Mouse (Mus musculus) lung, embryonic 14.5 days (tissue): ENCODE data around the gene Mgat3. TPM values are rescaled to one million over a fixed set of nuclear protein-coding genes. Genes with fewer than 3 reads are reported as not detected.
A peak's percentile ranks its signal among the peaks of the same experiment; 100 is the strongest.

Experiments
- ATAC-seq: fragments of 200-750 bp; cut with Nextera tagmentation; 2 replicates; pipeline ENCODE4 v1.8.0; 2017; ENCODE audit warnings: mild to moderate bottlenecking, moderate TSS enrichment, moderate library complexity; ENCODE audit not compliant: insufficient read depth
- DNase-seq: peaks from one replicate; pipeline ENCODE4 v3.0.0-alpha.2; 2015
- H3K27ac ChIP-seq: fragments of 300-500 bp; sonication (generic); 2 replicates; pipeline ENCODE4 v1.5.1; 2014; ENCODE audit warnings: low read depth, mild to moderate bottlenecking, moderate library complexity
- H3K27me3 ChIP-seq: fragments of 300-500 bp; sonication (generic); 2 replicates; pipeline ENCODE4 v1.6.1; 2014; ENCODE audit warnings: low read length, control low read depth; ENCODE audit not compliant: insufficient read depth
- H3K36me3 ChIP-seq: fragments of 300-500 bp; sonication (generic); 2 replicates; pipeline ENCODE4 v1.6.1; 2014; ENCODE audit warnings: control low read depth; ENCODE audit not compliant: insufficient read depth
- H3K4me1 ChIP-seq: fragments of 300-500 bp; sonication (generic); 2 replicates; pipeline ENCODE4 v1.6.1; 2014; ENCODE audit warnings: antibody characterized with exemption, control low read depth; ENCODE audit not compliant: insufficient read depth
- H3K4me2 ChIP-seq: fragments of 300-500 bp; sonication (generic); 2 replicates; pipeline ENCODE4 v1.6.1; 2014; ENCODE audit warnings: mild to moderate bottlenecking
- H3K4me3 ChIP-seq: fragments of 300-500 bp; sonication (generic); 2 replicates; pipeline ENCODE4 v1.5.1; 2014; ENCODE audit warnings: low read depth, low read length
- H3K9ac ChIP-seq: fragments of 300-500 bp; sonication (generic); 2 replicates; pipeline ENCODE4 v1.6.1; 2014
- H3K9me3 ChIP-seq: fragments of 300-500 bp; sonication (generic); 2 replicates; pipeline ENCODE4 v1.6.1; 2016; ENCODE audit warnings: low read depth, low read length, control low read depth
- CTCF ChIP-seq: IDR thresholded peaks from 2 replicates; pipeline ENCODE4 v1.5.1; 2016; ENCODE audit warnings: antibody characterized with exemption, low read depth
- WGBS: fragments of 180-500 bp; shearing (Covaris S2); extraction: QIAGEN DNeasy Blood & Tissue Kit; methylation state at CpG from one replicate; pipeline ENCODE4 v1.1.7; 2014; 5-methylcytosine and 5-hydroxymethylcytosine counted together
- polyA plus RNA-seq: library from polyadenylated mRNA; unstranded; fragments of >200 nt; fragmentation: Nextera tagmentation; extraction: Ambion mirVana; gene quantifications from 2 replicates; pipeline ENCODE4 v1.2.1, GENCODE M21; 2014

The Mgat3 gene
- polyA plus RNA-seq, 1 experiment from 2014 or later, result 7.7 TPM

- H3K9ac ChIP-seq, result no peak overlapping the region
- H3K36me3 ChIP-seq, result peaks cover 93% of the 10 kb centered on the region
- H3K4me3 ChIP-seq, result no peak overlapping the region
- H3K27me3 ChIP-seq, result no peaks in the 10 kb centered on the region
- DNase-seq (no peak), ATAC-seq (no peak)
- no peaks in the 10 kb centered on the region for H3K4me1 ChIP-seq
- no peak overlapping the region for H3K4me2 ChIP-seq
- no peak for TF ChIP-seq CTCF
- no peaks in the 10 kb centered on the region for H3K9me3 ChIP-seq
- WGBS, result 51% methylated on average over 4 of the region's 4 CpGs
- H3K27ac ChIP-seq, result peak overlapping the region; percentile 90
Measured at GRCm38 (mm10) chr15:80158707-80159090, 14.8 kb upstream of the Mgat3 start.

GRCm38 (mm10) chr15:80159286-80159901, 14.1 kb upstream of the Mgat3 start:
- H3K4me2 ChIP-seq, result no peak overlapping the region
- H3K27me3 ChIP-seq, result no peaks in the 10 kb centered on the region
- DNase-seq, result peak; percentile 69
- H3K9ac ChIP-seq, result no peak overlapping the region
- peak overlapping the region; percentile 90 for H3K27ac ChIP-seq
- no peaks in the 10 kb centered on the region for H3K4me1 ChIP-seq
- no peaks in the 10 kb centered on the region for H3K9me3 ChIP-seq
- ATAC-seq, result peak; percentile 80
- H3K36me3 ChIP-seq, result peaks cover 86% of the 10 kb centered on the region
- no peak for TF ChIP-seq CTCF
- no peak overlapping the region for H3K4me3 ChIP-seq
- WGBS, result 28% methylated on average over 8 of the region's 8 CpGs

- no peak for DNase-seq
- H3K4me2 ChIP-seq, result no peak overlapping the region
- no peak for ATAC-seq
- peaks cover 78% of the 10 kb centered on the region for H3K36me3 ChIP-seq
- peak overlapping the region; percentile 90 for H3K27ac ChIP-seq
- no peaks in the 10 kb centered on the region for H3K27me3 ChIP-seq
- H3K9ac ChIP-seq, result no peak overlapping the region
- no peaks in the 10 kb centered on the region for H3K9me3 ChIP-seq
- H3K4me1 ChIP-seq, result no peaks in the 10 kb centered on the region
- 86% methylated on average over 13 of the region's 13 CpGs for WGBS
- no peak for TF ChIP-seq CTCF
- no peak overlapping the region for H3K4me3 ChIP-seq
Measured at GRCm38 (mm10) chr15:80160223-80160622, 13.3 kb upstream of the Mgat3 start.

GRCm38 (mm10) chr15:80160726-80161125, 12.8 kb upstream of the Mgat3 start:
- peak overlapping the region; percentile 90 for H3K27ac ChIP-seq
- DNase-seq (no peak), ATAC-seq (no peak)
- H3K4me1 ChIP-seq, result no peaks in the 10 kb centered on the region
- TF ChIP-seq CTCF, result no peak
- H3K36me3 ChIP-seq, result peaks cover 73% of the 10 kb centered on the region
- H3K4me3 ChIP-seq, result no peak overlapping the region
- H3K9ac ChIP-seq, result no peak overlapping the region
- H3K9me3 ChIP-seq, result no peaks in the 10 kb centered on the region
- H3K27me3 ChIP-seq, result no peaks in the 10 kb centered on the region
- 91% methylated on average over 4 of the region's 4 CpGs for WGBS
- no peak overlapping the region for H3K4me2 ChIP-seq

- no peak overlapping the region for H3K27ac ChIP-seq
- H3K4me1 ChIP-seq, result no peaks in the 10 kb centered on the region
- H3K4me2 ChIP-seq, result no peak overlapping the region
- H3K9me3 ChIP-seq, result no peaks in the 10 kb centered on the region
- WGBS, result 95% methylated on average over 3 of the region's 3 CpGs
- TF ChIP-seq CTCF, result no peak
- H3K36me3 ChIP-seq, result peaks cover 68% of the 10 kb centered on the region
- no peak overlapping the region for H3K4me3 ChIP-seq
- no peak overlapping the region for H3K9ac ChIP-seq
- no peaks in the 10 kb centered on the region for H3K27me3 ChIP-seq
- no peak for DNase-seq
- ATAC-seq, result no peak
Measured at GRCm38 (mm10) chr15:80161199-80161598, 12.3 kb upstream of the Mgat3 start.

GRCm38 (mm10) chr15:80162401-80162964, 11.0 kb upstream of the Mgat3 start:
- Histone ChIP-seq H3K9me3 (no peaks in the 10 kb centered on the region), H3K27ac (no peak overlapping the region), H3K36me3 (peaks cover 55% of the 10 kb centered on the region), H3K4me2 (no peak overlapping the region), H3K4me1 (no peaks in the 10 kb centered on the region), H3K4me3 (no peak overlapping the region), H3K27me3 (no peaks in the 10 kb centered on the region), H3K9ac (no peak overlapping the region)
- TF ChIP-seq CTCF, result no peak
- DNase-seq (no peak), ATAC-seq (no peak)
- WGBS, result 68% methylated on average over 4 of the region's 4 CpGs

- Histone ChIP-seq H3K4me3 (no peak overlapping the region), H3K9ac (no peak overlapping the region; the same call in 1 of the 2 replicates), H3K4me1 (no peaks in the 10 kb centered on the region), H3K27ac (no peak overlapping the region), H3K9me3 (no peaks in the 10 kb centered on the region), H3K4me2 (no peak overlapping the region), H3K27me3 (no peaks in the 10 kb centered on the region), H3K36me3 (peaks cover 47% of the 10 kb centered on the region)
- 0 out of 2 replicates have a peak, but pooled peaks have one; percentile 10 for TF ChIP-seq CTCF
- ATAC-seq (no peak), DNase-seq (peak; percentile 27)
- 65% methylated on average over 11 of the region's 11 CpGs for WGBS
Measured at GRCm38 (mm10) chr15:80163274-80163673, 10.2 kb upstream of the Mgat3 start.
